Mouse (Mus musculus) left cerebral cortex, adult 11 months (tissue): ENCODE measurements around the gene Nlrc3.
"Not testable (repeated sequence)": the region's sequence is repeated elsewhere in the genome, so short reads cannot be mapped to it uniquely, and the experiment has no call there.

Source experiments
- DNase-seq: peaks from one replicate; pipeline ENCODE4 v3.0.0; 2022; ENCODE audit warnings: low spot score

Nlrc3 gene

GRCm38 (mm10) chr16:3976251-3976671 lies at the start of gene Nlrc3:
Gene Nlrc3 (minus strand): TSS chr16:3976632.
- DNase-seq, result no peak

GRCm38 (mm10) chr16:4022719-4023118 lies 46.3 kb upstream of the Nlrc3 start:
- no peak for DNase-seq

GRCm38 (mm10) chr16:4021241-4021640 lies 44.8 kb upstream of the Nlrc3 start:
- no peak for DNase-seq

- not testable (repeated sequence) for DNase-seq
These were observed 41.0 kb upstream of the Nlrc3 start for GRCm38 (mm10) chr16:4017466-4017865.

- not testable (repeated sequence) for DNase-seq
These were observed 40.4 kb upstream of the Nlrc3 start for GRCm38 (mm10) chr16:4016786-4017185.

- DNase-seq, result no peak
These were observed 37.7 kb upstream of the Nlrc3 start for GRCm38 (mm10) chr16:4014040-4014668.

GRCm38 (mm10) chr16:4012882-4013570 lies 36.6 kb upstream of the Nlrc3 start:
- DNase-seq, result no peak

- peak; percentile 94 for DNase-seq
These were observed 27.3 kb upstream of the Nlrc3 start, which contains the start of gene Slx4 for GRCm38 (mm10) chr16:4003489-4004398. Gene Slx4 (minus strand): TSS chr16:4003770.

GRCm38 (mm10) chr16:3988410-3988809 lies 12.0 kb upstream of the Nlrc3 start:
- no peak for DNase-seq

GRCm38 (mm10) chr16:3983146-3983700 lies 6.8 kb upstream of the Nlrc3 start:
- no peak for DNase-seq

- DNase-seq, result no peak
These were observed 5.7 kb upstream of the Nlrc3 start for GRCm38 (mm10) chr16:3982173-3982572.

GRCm38 (mm10) chr16:3976712-3977111 lies 280 bp upstream of the Nlrc3 start:
- DNase-seq, result no peak

GRCm38 (mm10) chr16:3975658-3976057 lies 774 bp downstream of the Nlrc3 start:
- no peak for DNase-seq

GRCm38 (mm10) chr16:3974456-3974855 lies 2.0 kb downstream of the Nlrc3 start:
- not testable (repeated sequence) for DNase-seq

GRCm38 (mm10) chr16:3965534-3965933 lies 10.9 kb downstream of the Nlrc3 start:
- DNase-seq, result no peak

GRCm38 (mm10) chr16:3964990-3965389 lies 11.4 kb downstream of the Nlrc3 start:
- no peak for DNase-seq

- no peak for DNase-seq
These were observed 17.2 kb downstream of the Nlrc3 start for GRCm38 (mm10) chr16:3959261-3959660.

GRCm38 (mm10) chr16:3956369-3956768 lies 20.1 kb downstream of the Nlrc3 start:
- DNase-seq, result peak; percentile 15

GRCm38 (mm10) chr16:3951141-3951540 lies 25.3 kb downstream of the Nlrc3 start:
- no peak for DNase-seq

- DNase-seq, result no peak
These were observed 41.7 kb downstream of the Nlrc3 start for GRCm38 (mm10) chr16:3934701-3935100.

GRCm38 (mm10) chr16:3934091-3934490 lies 42.3 kb downstream of the Nlrc3 start:
- no peak for DNase-seq

- DNase-seq, result no peak
These were observed 42.9 kb downstream of the Nlrc3 start for GRCm38 (mm10) chr16:3933536-3933935.
